ENCODE assay signal across 15 mouse cellular contexts in the genomic region with DNA sequence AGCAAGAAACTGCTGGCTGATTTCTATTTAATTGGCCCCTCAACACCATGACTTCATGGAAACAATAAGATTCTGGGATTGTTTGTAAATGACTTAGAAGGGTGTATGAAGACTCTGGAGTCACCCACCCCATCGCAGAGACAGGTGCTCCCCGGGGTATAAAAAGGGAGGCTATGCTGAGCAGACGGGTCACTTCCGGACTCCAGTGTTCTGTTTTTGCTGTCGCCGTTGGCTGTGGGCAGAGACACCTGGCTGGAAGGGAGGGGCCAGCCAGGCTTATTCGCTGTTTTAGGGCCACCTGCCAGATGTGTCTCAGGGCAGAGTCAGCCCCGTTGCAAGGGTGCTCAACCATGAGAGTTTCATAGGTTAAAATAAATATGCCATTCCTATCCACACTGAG.
A peak's percentile ranks its signal among the peaks of the same experiment; 100 is the strongest.
DNase-seq lines count a peak whose midpoint lies in the region; ATAC-seq lines count a peak whose summit lies in the region.
"Had no signal": no experiment of that assay in that cellular context is flagged by ENCODE, and none has a peak within 500 bp of the region (broad histone marks: within the 10 kb centered on the region; RNA-seq: fewer than 3 reads in every experiment).

No protein-coding gene starts in this region.

- no peak overlapping the region for H3K4me3 ChIP-seq in kidney, embryonic 14.5 days (ENCODE audit: low read length)
- H3K4me3 ChIP-seq: hindbrain, embryonic 13.5 days; liver, embryonic 13.5 days had no signal

- 77% methylated on average over 8 of the region's 8 CpGs for WGBS in kidney, embryonic 14.5 days

- H3K27ac ChIP-seq in kidney, embryonic 14.5 days (ENCODE audit: low read depth, low read length): no peak overlapping the region
- H3K27ac ChIP-seq: hindbrain, embryonic 13.5 days; liver, embryonic 13.5 days had no signal

- H3K4me1 ChIP-seq in kidney, embryonic 14.5 days (ENCODE audit: control insufficient read depth, insufficient read depth, low read length): peaks cover 27% of the 10 kb centered on the region
- H3K4me1 ChIP-seq: hindbrain, embryonic 13.5 days had no signal

- peak; percentile 41 for DNase-seq in kidney, postnatal 10 days
- peak; percentile 83 for DNase-seq in CD4-positive helper T cell, adult 2 months (ENCODE audit: low read depth, low spot score)
- peak; percentile 84 for DNase-seq in T-cell, adult 2 months (ENCODE audit: low spot score)
- peak; percentile 87 for DNase-seq in splenic B cell, adult 2 months (ENCODE audit: low read depth, low spot score)
- no peak for DNase-seq in layer of hippocampus, adult 11-12 months (ENCODE audit: low spot score)
- DNase-seq in retina, embryonic 14.5 days (ENCODE audit: low spot score): no peak
- DNase-seq in gastrocnemius, postnatal 14 days: no peak
- DNase-seq: cerebellum, postnatal 14 days; forebrain, postnatal 0 days; liver, embryonic 13.5 days; retina, postnatal 1 day had no signal

- H3K27me3 ChIP-seq in kidney, embryonic 14.5 days (ENCODE audit: control insufficient read depth, insufficient read depth, low read length): no peaks in the 10 kb centered on the region
- no peaks in the 10 kb centered on the region for H3K27me3 ChIP-seq in splenic B cell, adult 2 months (ENCODE audit: control insufficient read depth, insufficient read depth, low read length, poor library complexity, severe bottlenecking)
- H3K27me3 ChIP-seq: hindbrain, embryonic 13.5 days; liver, embryonic 13.5 days had no signal

- no peak for ATAC-seq in kidney, embryonic 14.5 days (ENCODE audit: low FRiP score, low TSS enrichment)
- ATAC-seq: forebrain, postnatal 0 days had no signal

- H3K9me3 ChIP-seq in kidney, embryonic 14.5 days (ENCODE audit: control insufficient read depth, low read length): no peaks in the 10 kb centered on the region
- H3K9me3 ChIP-seq: hindbrain, embryonic 13.5 days; liver, embryonic 13.5 days had no signal

- H3K9ac ChIP-seq in kidney, embryonic 14.5 days (ENCODE audit: low read depth, low read length): no peak overlapping the region
- H3K9ac ChIP-seq: forebrain, postnatal 0 days; hindbrain, embryonic 13.5 days; liver, embryonic 13.5 days had no signal

- peaks cover 11% of the 10 kb centered on the region; the same call in 1 of the 2 replicates for H3K36me3 ChIP-seq in kidney, embryonic 14.5 days (ENCODE audit: control insufficient read depth, insufficient read depth, low read length)
- H3K36me3 ChIP-seq in splenic B cell, adult 2 months (ENCODE audit: control insufficient read depth, insufficient read depth, low read length, poor library complexity, severe bottlenecking): peaks cover 25% of the 10 kb centered on the region
- H3K36me3 ChIP-seq: G1E; hindbrain, embryonic 13.5 days; liver, embryonic 13.5 days had no signal

- intact Hi-C loops in gastrocnemius, postnatal 14 days (cut with DNase I; ENCODE audit: low total_unique reads): no loop called here

- no peak overlapping the region for H3K4me2 ChIP-seq in kidney, embryonic 14.5 days (replicated peaks; ENCODE audit: low read depth, low read length)
- H3K4me2 ChIP-seq: hindbrain, embryonic 13.5 days; liver, embryonic 13.5 days; midbrain, embryonic 11.5 days had no signal

Comparison
In these comparisons a context has a peak if more than half of its experiments do, and no peak if none do; other contexts are left out.
1. DNase-seq: peak in kidney, postnatal 10 days (single experiment), CD4-positive helper T cell, adult 2 months (single experiment), T-cell, adult 2 months (single experiment) and splenic B cell, adult 2 months (single experiment); none in layer of hippocampus, adult 11-12 months (single experiment), retina, embryonic 14.5 days (single experiment) and gastrocnemius, postnatal 14 days (single experiment).